Mouse (Mus musculus) CD4-positive, CD25-positive, alpha-beta regulatory T cell, adult 4 months (primary cell): ENCODE data around the gene Trim17. TPM values are rescaled to one million over a fixed set of nuclear protein-coding genes. Genes with fewer than 3 reads are reported as not detected.

Experiments used
- ATAC-seq: one replicate; pipeline ENCODE4 v1.8.0; 2017
- polyA plus RNA-seq, 2 experiments: library from polyadenylated mRNA; unstranded; fragments of 100-300 nt; shearing (Covaris generic); gene quantifications; one replicate each; pipeline ENCODE4 v1.2.1; 2017

Gene Trim17
- polyA plus RNA-seq, 2 experiments from 2014 or later, result 0.28 to 0.46 TPM

DNA sequence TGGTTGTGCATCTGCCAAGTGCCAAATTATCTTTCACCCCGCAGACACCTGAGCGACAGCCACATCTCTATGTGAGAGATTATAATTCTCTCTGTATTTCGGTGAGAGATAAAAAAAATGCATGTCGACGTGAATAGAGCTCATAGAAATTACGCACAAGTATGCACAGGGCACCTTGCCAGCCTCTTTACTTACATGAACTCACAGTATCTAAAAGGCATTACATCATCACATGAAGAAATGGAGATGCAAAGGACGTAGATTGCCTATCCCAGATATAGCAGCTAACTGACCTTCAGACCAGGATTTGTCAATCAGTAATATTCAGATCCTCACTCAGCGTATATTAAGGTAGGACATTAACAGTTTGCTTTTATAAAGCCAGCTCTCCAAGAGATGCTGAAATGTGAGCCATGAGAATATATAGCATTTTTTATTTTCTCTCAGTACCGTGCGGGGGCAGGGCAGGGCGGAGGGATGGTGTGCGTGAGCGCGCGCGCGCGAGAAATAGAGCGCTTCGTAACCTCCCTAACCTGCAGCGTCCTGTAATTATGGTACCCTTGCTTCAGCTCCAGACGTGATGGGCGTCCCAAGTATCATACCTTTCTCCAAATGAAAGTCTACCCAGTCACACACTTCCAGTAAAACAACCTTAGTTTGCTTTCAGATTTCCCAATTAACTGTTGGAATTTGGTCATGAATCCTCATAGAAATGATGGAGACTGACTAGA is 6.5 kb upstream of the Trim17 start:
- ATAC-seq, result peak; percentile 38

DNA sequence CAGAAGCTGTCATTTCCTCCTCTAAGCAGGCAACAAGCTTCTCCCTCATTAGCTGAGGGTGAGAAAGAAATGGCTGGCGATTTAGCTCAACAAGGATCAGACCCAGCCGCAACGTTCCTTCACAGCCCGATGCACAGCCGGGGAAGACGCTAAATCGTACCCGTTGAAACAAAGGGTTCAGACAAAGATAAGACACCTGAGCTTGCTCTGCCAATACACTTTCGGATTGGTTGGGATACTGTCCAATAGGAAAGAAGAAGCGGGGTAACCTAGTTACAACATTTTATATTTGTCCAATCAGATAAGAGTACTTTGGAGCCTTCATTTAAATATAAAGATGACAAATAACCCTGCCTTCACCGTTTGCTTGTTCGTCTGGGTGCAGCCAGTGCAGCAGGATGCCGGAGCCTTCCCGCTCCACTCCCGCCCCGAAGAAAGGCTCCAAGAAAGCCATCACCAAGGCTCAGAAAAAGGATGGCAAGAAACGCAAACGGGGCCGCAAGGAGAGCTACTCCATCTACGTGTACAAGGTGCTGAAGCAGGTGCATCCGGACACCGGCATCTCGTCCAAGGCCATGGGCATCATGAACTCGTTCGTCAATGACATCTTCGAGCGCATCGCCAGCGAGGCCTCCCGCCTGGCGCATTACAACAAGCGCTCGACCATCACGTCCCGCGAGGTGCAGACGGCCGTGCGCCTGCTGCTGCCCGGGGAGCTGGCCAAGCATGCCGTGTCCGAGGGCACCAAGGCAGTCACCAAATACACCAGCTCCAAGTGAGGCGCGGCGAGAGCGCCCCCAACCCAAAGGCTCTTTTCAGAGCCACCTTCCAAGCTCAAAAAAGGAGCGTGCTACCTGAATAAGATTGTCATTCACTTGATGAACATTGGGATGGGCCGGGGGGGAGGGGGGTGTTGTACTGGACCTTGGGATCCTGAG is 5.7 kb upstream of the Trim17 start, which contains the start of gene Hist3h2ba:
Hist3h2ba (plus strand) TSS at position 379 of the 938 bp plus-strand sequence.
- ATAC-seq, result peak; percentile 94

DNA sequence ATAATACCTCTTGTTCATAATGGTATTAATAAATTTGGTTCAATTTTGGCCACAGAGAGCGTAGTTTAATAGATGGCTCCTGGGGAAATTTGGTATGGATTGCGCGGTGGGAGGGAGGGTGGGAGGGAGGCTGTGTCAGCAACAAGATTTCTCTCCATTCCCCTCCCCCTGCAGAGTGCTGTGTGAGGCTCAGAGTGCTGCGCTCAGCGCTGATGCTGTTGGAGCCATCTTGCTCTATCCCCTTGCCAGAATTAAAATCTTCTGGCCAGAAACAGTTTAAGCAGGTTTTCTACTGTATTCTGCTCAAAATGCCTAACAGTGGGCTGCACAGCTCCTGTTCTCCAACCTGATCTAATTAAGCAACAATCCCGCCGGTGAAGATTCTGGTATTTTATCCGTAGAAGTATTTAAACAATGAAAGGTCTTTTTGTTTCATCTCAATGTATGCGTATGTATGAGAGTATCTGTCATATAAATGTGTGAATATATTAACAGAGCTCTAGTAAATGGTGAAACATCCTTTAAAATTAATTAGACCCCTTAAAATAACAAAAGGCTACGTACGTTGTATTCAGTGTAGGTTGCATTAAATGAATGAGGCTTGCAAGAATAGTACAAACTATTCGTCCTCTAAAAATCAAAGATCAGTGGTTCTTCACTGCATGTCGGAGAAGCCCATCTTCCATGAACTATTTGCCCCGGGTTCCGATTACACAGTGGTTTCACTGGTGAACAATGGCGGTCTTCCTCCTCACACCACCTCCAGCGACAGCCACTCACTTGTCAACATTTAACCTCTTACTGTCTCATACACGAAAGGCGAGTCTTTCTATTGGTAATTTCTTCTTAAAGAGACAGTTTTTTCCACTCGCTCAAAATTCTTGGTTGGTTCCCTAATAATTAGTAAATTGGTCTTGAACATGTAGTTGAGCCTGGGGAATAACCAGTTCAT is 4.7 kb upstream of the Trim17 start:
- ATAC-seq, result no peak

DNA sequence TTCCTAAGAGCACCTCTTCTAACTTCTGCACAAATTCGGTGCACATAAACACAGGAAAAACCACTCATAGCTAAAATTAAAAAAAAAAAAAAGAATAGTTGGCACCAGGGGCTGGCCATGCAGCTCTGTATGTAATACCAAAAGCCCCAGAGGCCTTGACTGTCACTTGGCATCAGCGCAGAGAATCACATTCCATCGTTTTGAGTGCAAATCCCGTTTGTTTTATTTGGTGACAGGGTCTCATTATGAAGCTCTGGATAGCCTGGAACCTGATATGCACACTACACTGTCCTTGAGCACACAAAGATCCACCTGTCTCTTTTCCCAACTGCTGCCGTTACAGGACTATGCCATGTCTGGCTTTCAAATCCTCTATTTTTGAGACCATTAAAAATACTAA is 3.3 kb upstream of the Trim17 start:
- no peak for ATAC-seq

DNA sequence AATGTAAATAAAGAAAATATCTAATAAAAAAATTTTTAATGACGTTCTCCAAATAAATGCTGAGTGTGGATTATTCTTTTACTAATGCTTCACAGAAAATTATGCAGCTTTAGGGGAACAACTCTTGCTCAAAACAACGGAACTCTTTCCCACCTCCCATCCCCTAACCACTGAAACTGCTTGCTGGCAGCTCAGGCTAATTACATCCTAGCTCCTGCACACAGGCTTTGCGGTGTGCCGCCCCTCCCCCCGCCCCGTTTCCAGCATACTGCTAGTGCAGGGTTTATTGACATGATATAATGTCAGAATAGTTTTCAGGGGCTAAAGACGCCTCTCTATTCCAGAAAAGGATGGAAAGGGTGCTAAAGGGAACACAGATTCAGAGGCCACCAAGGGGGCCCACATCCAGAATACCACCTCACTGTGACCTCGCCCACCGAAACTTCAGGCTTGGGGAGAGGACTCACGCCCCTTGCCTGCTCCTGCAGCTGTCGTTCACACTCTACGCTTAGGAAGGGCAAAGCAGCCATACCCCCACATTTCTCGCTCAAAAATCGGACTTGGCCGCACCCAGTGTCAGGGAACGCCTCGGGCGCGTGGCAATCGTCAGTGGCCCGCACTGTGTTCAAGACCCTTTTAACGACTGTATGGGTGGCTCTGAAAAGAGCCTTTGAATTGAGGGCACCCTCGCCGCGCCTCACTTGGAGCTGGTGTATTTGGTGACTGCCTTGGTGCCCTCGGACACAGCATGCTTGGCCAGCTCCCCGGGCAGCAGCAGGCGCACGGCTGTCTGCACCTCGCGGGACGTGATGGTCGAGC is 925 bp upstream of the Trim17 start:
- ATAC-seq, result peak; percentile 1

DNA sequence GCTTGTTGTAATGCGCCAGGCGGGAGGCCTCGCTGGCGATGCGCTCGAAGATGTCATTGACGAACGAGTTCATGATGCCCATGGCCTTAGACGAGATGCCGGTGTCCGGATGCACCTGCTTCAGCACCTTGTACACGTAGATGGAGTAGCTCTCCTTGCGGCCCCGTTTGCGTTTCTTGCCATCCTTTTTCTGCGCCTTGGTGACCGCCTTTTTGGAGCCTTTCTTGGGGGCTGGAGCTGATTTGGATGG is 390 bp upstream of the Trim17 start:
- peak; percentile 46 for ATAC-seq

DNA sequence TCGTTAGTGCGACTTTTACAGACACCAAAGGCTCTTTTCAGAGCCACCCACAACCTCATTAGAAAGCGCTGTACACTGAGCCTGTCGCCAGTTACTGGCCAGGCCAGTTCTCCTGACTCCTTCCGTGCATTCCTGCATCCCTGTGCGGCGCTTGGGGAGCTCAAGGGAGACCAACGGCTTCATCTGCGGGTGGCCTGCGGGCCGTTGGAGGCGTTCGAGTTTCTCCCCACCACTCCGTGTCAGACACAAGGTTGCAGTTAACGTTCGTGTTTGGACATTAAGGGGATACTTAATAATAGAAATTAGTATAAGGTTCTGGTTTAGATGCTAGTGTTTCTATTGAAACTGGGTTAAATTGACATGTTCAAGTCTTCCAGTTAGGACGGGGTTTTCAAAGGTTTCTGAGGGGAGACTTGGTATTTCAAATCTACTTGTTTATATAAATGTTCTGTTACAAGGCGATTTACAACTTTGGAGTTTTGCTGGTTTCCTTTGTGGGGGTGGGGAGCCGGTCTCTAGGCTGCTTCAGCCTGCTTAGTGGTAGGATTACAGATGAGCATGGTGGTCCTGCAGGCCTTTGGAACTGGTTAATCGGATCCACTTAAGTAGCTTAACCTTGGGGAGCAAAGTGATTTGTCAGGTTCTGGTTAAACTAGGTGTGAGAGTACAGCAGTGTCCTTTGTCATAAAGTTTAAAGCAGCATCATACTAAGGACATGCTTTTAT is 820 bp downstream of the Trim17 start:
- peak; percentile 9 for ATAC-seq

DNA sequence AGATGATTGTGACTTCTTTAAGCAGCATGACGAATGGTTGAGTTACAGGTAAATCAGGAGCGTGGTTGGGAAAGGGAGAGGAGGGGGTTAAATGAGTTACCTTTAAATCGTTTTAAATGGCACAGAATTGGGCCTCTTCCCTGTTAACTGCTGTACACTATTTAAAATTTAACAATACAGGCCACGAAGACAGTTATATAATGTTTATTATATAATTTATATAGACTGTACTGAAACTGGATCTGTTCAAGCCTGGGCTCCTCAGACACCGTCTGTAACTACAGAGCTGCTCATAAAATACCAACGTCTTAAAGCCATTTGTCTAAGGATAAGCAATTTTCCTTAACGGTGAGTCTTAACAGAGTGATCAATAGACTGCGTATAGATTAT is 1.4 kb downstream of the Trim17 start:
- ATAC-seq, result no peak

DNA sequence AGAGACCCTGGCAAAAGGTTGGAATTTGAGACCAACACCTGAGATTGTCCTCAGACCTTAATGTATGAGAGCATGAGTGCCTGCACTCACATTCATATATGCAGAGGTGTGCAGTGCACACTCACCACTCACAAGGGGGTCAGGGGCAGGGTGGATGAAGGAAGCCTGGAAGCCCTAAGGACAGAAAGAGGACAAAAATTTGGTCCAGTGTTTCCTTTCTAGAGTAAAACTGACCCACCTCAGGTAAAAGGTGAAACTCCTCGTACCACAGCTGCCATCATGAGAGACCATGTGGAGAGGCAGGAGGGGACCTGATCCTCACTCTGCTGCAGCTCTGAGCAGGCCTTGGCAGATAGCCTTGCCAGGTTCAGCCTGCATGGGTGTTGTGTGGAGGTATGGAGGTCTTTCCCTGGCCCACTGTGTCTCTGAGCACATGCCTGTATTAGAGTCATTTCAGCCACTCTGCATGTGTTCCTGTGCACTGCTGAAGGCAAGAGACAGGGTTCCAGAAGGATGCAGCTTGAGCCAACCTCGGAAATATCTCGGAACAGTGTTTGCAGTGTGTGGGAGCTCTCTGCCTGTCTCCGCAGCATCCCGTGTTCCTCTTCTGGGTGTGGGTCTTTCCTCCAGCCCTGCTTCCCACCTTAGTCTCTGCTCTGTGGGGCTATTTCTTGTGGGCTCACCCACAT is 2.9 kb downstream of the Trim17 start:
- no peak for ATAC-seq

DNA sequence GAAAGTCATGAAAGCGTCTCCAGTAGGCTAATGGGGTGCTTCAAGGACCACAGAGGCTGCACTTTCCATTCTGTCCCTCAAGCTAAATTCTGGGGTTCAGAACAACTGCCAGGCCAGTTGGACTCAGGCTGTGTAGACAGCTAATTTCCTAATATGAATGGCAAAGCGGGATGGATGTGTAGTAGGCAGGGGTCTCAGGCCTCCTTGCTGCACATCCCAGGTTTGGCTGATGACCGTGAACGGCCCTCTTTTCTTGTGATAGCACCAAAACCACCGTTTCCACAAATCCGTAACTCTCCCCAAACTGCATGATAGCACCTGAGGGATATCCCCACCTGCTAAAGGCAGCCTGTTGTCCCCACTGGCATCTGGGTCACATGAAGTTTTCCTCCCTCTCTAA is 4.1 kb downstream of the Trim17 start:
- no peak for ATAC-seq

DNA sequence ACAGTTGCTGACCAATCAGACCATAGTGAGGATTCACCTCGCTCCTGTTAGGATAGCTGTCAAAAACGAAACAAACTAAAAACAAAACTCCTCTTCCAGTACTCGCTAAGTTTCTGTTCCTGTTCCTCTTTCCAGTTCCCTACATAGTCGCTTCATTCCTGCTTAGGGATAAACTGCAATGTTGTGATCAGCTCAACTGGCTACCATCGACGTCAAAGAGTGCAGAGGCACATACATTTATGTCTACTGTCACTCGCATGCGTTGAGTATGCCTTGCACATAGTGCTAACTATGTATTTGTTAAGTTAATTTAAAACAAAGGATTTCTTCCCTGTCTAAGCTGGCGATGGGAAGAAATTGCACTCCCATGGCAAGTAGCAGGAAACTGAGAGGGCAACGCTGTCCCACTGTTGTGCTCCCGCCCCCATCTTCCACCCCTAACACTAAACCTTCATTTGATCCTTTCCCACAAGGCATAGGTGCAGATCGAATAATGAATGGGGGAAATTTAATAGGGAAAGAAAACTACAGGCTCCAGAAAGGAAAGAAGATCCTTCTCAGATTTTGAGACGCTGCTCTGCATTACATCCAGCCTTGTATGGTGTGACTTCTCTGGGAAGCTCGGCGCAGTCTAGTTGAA is 4.8 kb downstream of the Trim17 start:
- ATAC-seq, result no peak

DNA sequence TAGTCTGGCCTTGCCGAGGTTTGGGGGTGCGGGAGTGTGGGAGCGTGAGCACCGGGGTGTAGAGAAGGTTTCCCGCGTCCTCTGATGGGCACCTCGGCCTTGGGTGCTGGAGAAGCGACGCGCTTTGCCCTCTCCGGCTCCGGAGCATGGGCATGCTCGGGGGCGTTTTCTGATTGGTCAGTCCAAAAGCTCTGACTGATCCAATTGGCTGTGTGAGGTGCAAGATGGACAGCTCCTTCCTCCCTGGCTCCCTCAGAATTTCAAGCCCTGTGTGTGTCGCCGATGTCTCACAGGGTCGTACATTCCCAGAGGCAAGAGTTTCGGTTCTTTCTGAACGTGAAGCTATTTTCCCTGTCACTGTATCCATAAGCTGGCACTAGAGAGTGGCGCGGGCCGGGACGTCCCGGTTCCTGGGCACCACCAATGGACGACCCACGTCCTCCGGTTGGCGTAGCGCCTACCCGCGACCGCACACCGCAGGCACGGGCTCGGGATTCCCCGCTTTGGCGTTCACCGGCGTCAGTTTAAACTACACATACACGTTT is 5.5 kb downstream of the Trim17 start:
- ATAC-seq, result peak; percentile 91

DNA sequence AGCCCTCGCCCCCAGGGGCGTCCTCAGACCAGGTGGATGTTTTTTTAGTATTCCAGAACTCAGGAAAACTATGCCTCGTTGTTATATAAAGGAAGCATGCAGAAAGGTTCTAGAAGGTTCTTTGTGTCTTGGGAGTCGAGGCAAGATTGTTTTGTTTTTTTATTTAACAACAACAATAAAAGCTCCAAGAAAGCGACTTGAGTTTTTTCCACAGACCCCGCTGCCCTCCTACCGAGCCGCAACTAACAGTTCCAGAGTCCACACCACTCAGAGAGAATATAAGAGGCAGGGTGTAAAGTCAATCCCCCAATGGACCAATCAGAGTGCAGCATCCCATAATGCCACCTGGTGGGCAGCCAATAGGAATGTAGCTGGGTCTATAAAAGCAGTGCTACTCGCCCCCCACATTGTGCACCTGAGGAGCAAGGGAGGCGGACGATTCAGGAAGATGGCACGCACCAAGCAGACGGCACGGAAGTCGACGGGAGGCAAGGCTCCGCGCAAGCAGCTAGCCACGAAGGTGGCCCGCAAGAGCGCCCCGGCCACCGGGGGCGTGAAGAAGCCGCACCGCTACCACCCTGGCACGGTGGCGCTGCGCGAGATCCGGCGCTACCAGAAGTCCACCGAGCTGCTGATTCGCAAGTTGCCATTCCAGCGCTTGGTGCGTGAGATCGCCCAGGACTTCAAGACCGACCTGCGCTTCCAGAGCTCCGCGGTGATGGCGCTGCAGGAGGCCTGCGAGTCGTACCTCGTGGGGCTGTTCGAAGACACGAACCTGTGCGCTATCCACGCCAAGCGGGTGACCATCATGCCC is 7.1 kb downstream of the Trim17 start:
- no peak for ATAC-seq

DNA sequence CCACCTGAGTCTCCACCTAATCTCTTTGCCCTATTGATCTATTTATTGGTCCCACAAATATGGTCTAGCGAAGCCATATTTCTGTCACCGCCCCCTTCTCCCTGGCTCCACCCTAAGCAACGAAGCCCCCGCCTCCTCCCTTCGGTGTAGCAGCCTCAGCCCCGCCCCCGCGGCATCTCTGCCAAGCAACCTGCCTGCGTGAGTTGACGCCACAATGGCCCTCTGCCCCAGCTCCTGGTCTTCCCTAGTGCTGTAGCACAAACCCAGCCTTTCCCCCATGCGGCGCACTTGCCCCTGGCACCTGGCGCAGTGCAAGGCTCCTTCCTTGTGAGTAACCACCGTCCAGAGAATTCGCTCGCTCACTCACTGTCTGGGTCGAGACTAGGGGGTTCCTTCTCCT is 9.1 kb downstream of the Trim17 start:
- no peak for ATAC-seq

DNA sequence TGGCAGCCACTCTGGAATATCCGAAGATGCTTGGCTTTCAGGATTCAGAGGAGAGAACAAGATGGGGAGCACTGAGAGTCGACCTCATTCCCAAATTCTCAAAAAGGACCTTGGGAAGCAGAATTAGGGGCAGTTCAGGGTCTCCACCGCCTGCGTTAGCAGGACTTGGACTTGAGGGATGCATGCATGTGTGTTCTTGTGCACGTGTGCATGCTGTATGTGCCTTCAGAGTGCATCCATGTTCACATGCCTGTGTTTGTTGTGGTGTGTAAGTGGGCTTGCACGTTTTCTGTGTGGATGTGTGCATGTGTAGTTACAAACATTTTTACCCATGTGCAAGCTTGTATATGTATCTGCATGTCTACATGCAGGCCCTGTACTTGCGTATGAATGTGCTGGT is 9.7 kb downstream of the Trim17 start:
- ATAC-seq, result no peak

DNA sequence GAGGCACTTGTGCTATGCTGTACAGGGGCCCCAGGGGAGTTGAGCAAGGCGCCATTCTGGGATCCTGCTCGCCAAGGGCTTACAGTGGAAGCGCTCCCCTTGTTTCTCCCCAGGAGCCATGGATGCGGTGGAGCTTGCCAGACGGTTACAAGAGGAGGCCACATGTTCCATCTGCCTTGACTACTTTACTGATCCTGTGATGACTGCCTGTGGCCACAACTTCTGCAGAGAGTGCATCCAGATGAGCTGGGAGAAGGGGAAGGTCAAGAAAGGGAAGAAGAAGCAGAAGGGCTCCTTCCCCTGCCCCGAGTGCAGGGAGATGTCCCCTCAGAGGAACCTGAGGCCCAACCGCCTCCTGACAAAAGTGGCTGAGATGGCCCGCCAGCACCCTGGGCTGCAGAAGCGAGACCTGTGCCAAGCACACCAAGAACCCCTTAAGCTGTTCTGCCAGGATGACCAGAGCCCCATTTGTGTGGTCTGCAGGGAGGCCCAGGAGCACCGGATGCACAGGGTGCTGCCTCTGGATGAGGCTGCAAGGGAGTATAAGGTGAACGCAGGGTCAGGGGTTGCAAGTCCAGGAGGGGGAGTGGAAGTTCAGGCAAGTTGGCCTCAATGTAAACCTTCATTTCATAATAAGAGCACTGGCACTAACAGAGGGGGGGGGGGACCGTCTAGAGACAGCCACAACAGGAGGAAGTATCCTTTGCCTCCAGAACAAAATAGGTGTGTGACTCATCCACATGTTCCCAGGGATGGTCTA is 10.7 kb downstream of the Trim17 start:
- no peak for ATAC-seq

DNA sequence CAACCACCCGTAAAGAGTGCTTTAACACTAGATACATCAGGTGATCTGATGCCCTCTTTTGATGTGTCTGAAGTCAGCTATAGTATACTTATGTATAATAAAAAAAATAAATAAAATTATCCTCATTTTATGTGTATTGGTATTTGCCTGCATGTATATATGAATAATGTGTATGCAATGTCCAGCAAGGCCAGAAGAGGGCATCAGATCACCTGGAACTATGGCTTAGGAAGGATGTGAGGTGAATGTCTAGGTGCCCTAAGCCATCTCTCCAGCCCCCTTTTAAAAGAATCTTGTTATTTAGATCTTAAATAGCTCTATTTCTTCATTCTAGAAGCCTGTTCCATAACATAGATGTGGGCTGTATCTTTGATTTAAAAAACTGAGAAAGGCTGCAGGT is 12.9 kb downstream of the Trim17 start:
- no peak for ATAC-seq

DNA sequence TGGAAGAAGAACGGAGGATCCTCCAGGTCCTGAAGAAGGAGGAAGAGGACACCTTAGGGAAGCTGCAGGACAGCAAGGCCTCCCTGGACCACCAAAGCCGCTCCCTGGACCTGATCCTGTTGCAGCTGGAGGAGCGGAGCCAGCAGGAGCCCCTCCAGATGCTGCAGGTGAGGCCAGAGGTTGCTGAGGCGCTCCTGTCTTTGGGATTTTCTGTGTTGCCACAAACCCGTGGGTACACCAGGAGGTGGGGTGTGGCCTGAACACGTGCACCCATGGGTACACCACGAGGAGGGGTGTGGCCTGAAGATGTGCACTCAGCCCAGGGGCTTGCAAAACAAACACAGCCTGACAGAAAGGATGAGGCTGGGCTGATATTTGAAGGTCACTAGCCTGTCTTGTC is 14.1 kb downstream of the Trim17 start:
- no peak for ATAC-seq
